Mouse (Mus musculus) MN1 (cell line): ENCODE measurements around the gene Scai.
A peak's percentile ranks its signal among the peaks of the same experiment; 100 is the strongest.

Source experiments
- DNase-seq: peaks from one replicate; pipeline ENCODE4 v3.0.0-alpha.2; 2016; ENCODE audit warnings: low spot score

Gene Scai

GRCm38 (mm10) chr2:39190561-39191056, at the start of gene Scai:
Scai (minus strand) TSS chr2:39190734.
- peak; percentile 99 for DNase-seq

GRCm38 (mm10) chr2:39226731-39227130, 36.2 kb upstream of the Scai start:
- no peak for DNase-seq

- DNase-seq: peak; percentile 99
Measured at GRCm38 (mm10) chr2:39226019-39226640, 35.6 kb upstream of the Scai start, which contains the start of gene Ppp6c. Ppp6c (minus strand) TSS chr2:39226451.

- DNase-seq: peak; percentile 33
Measured at GRCm38 (mm10) chr2:39225331-39226018, 34.9 kb upstream of the Scai start.

GRCm38 (mm10) chr2:39224621-39225020, 34.1 kb upstream of the Scai start:
- DNase-seq: peak; percentile 34

GRCm38 (mm10) chr2:39220010-39220409, 29.5 kb upstream of the Scai start:
- no peak for DNase-seq

GRCm38 (mm10) chr2:39219034-39219433, 28.5 kb upstream of the Scai start:
- no peak for DNase-seq

GRCm38 (mm10) chr2:39217150-39217549, 26.6 kb upstream of the Scai start:
- DNase-seq: no peak

GRCm38 (mm10) chr2:39210738-39211137, 20.2 kb upstream of the Scai start:
- no peak for DNase-seq

- no peak for DNase-seq
Measured at GRCm38 (mm10) chr2:39203359-39203758, 12.8 kb upstream of the Scai start.

GRCm38 (mm10) chr2:39194809-39195208, 4.3 kb upstream of the Scai start:
- no peak for DNase-seq

GRCm38 (mm10) chr2:39189961-39190560, 473 bp downstream of the Scai start:
- DNase-seq: no peak

- no peak for DNase-seq
Measured at GRCm38 (mm10) chr2:39185942-39186341, 4.6 kb downstream of the Scai start.

GRCm38 (mm10) chr2:39183587-39183986, 6.9 kb downstream of the Scai start:
- no peak for DNase-seq

GRCm38 (mm10) chr2:39160996-39161395, 29.5 kb downstream of the Scai start:
- DNase-seq: no peak

GRCm38 (mm10) chr2:39157916-39158315, 32.6 kb downstream of the Scai start:
- peak; percentile 9 for DNase-seq

- no peak for DNase-seq
Measured at GRCm38 (mm10) chr2:39156821-39157220, 33.7 kb downstream of the Scai start.

- DNase-seq: no peak
Measured at GRCm38 (mm10) chr2:39150943-39151342, 39.6 kb downstream of the Scai start.

GRCm38 (mm10) chr2:39148075-39148474, 42.5 kb downstream of the Scai start:
- no peak for DNase-seq

GRCm38 (mm10) chr2:39146469-39146868, 44.1 kb downstream of the Scai start:
- DNase-seq: no peak

- no peak for DNase-seq
Measured at GRCm38 (mm10) chr2:39142357-39142948, 48.1 kb downstream of the Scai start.

- no peak for DNase-seq
Measured at GRCm38 (mm10) chr2:39140586-39141455, 49.7 kb downstream of the Scai start.
